Mouse (Mus musculus) CH12.LX (cell line): ENCODE data around the gene Rreb1. TPM values are rescaled to one million over a fixed set of nuclear protein-coding genes. Genes with fewer than 3 reads are reported as not detected.

Source experiments
- DNase-seq: peaks from one replicate; pipeline ENCODE4 v3.0.0-alpha.2; 2013; ENCODE audit errors: extremely low read depth
- H3K27ac ChIP-seq: 2 replicates; pipeline ENCODE4 v1.5.1; 2012; ENCODE audit warnings: low read depth, mild to moderate bottlenecking, control low read depth, moderate library complexity; ENCODE audit not compliant: insufficient read depth
- H3K27me3 ChIP-seq: replicated peaks from 2 replicates; pipeline ENCODE3; 2012; ENCODE audit warnings: inconsistent platforms
- H3K36me3 ChIP-seq, 2 experiments: replicated peaks in 1 of 2; 2 replicates each; pipeline versions ENCODE3 to v1.6.1; 2012; ENCODE audit warnings: inconsistent platforms in 1 of 2, low read length in 1 of 2, mild to moderate bottlenecking in 1 of 2, mixed read lengths in 1 of 2, moderate library complexity in 1 of 2; ENCODE audit not compliant: control insufficient read depth in 1 of 2, insufficient read depth in 1 of 2
- H3K4me1 ChIP-seq, 2 experiments: 2 replicates each; pipeline ENCODE4 v1.6.1; 2012; ENCODE audit warnings: inconsistent platforms in 1 of 2, moderate library complexity in 1 of 2; ENCODE audit not compliant: insufficient read depth in 2 of 2, control insufficient read depth in 1 of 2
- H3K4me2 ChIP-seq: 2 replicates; pipeline ENCODE4 v1.6.1; 2012; ENCODE audit warnings: low read depth, mild to moderate bottlenecking, control low read depth; ENCODE audit not compliant: poor library complexity, insufficient read depth, severe bottlenecking
- H3K4me3 ChIP-seq, 3 experiments: fragments of 150-350 bp in 1 of 3; sonication (generic) in 1 of 3; replicated peaks in 1 of 3; 2 replicates each; pipeline versions ENCODE3 to v1.5.1; 2011 to 2012; ENCODE audit warnings: low read depth in 2 of 3, low read length in 2 of 3, mild to moderate bottlenecking in 2 of 3, moderate library complexity in 2 of 3, control low read depth in 1 of 3, improper control_type of control experiment in 1 of 3, inconsistent platforms in 1 of 3, mixed read lengths in 1 of 3; ENCODE audit not compliant: poor library complexity in 1 of 3
- H3K79me2 ChIP-seq: replicated peaks from 2 replicates; pipeline ENCODE4 v1.6.1; 2012; ENCODE audit warnings: mild to moderate bottlenecking, moderate library complexity; ENCODE audit not compliant: control insufficient read depth, poor library complexity, insufficient read depth, severe bottlenecking; ENCODE audit errors: extremely low read depth
- H3K9ac ChIP-seq: 2 replicates; pipeline ENCODE4 v1.6.1; 2012; ENCODE audit warnings: low read depth, mild to moderate bottlenecking, control low read depth, moderate library complexity; ENCODE audit not compliant: insufficient read depth
- H3K9me3 ChIP-seq: replicated peaks from 2 replicates; pipeline ENCODE3; 2012; ENCODE audit warnings: low read length, inconsistent platforms, mixed read lengths
- CHD1 ChIP-seq: IDR thresholded peaks from 2 replicates; pipeline ENCODE4 v1.6.1; 2012; ENCODE audit warnings: low read depth, low read length, improper control_type of control experiment, inconsistent platforms
- CHD2 ChIP-seq: IDR thresholded peaks from 2 replicates; pipeline ENCODE4 v1.6.1; 2011; ENCODE audit warnings: low read length, improper control_type of control experiment
- CTCF ChIP-seq, 2 experiments: IDR thresholded peaks in 1 of 2; conservative IDR thresholded peaks in 1 of 2; 2 replicates each; pipeline ENCODE4 v1.5.1; 2011 to 2012; ENCODE audit warnings: low read depth in 2 of 2, low read length in 2 of 2, improper control_type of control experiment in 1 of 2, inconsistent platforms in 1 of 2, mild to moderate bottlenecking in 1 of 2, moderate library complexity in 1 of 2
- E2F4 ChIP-seq: IDR thresholded peaks from 2 replicates; pipeline ENCODE4 v1.6.1; 2011; ENCODE audit warnings: low read depth, low read length, improper control_type of control experiment; ENCODE audit not compliant: insufficient replicate concordance
- ETS1 ChIP-seq: conservative IDR thresholded peaks from 2 replicates; pipeline ENCODE4 v1.6.1; 2012; ENCODE audit warnings: low read depth, mild to moderate bottlenecking, inconsistent platforms, low read length, improper control_type of control experiment, moderate library complexity
- HCFC1 ChIP-seq: IDR thresholded peaks from 2 replicates; pipeline ENCODE4 v1.6.1; 2012; ENCODE audit warnings: low read depth, mild to moderate bottlenecking, inconsistent platforms, low read length, improper control_type of control experiment
- JUN ChIP-seq: IDR thresholded peaks from 2 replicates; pipeline ENCODE4 v1.6.1; 2011; ENCODE audit warnings: low read depth, mild to moderate bottlenecking, low read length, improper control_type of control experiment, moderate library complexity; ENCODE audit not compliant: insufficient read depth
- JUND ChIP-seq: conservative IDR thresholded peaks from 2 replicates; pipeline ENCODE4 v1.6.1; 2011; ENCODE audit warnings: low read depth, low read length, improper control_type of control experiment
- KAT2A ChIP-seq: IDR thresholded peaks from 2 replicates; pipeline ENCODE4 v1.6.1; 2012; ENCODE audit warnings: low read length, improper control_type of control experiment, inconsistent platforms; ENCODE audit not compliant: insufficient replicate concordance
- MAX ChIP-seq: IDR thresholded peaks from 2 replicates; pipeline ENCODE4 v1.6.1; 2011; ENCODE audit warnings: low read length, improper control_type of control experiment
- MAZ ChIP-seq: IDR thresholded peaks from 2 replicates; pipeline ENCODE4 v1.6.1; 2012; ENCODE audit warnings: low read depth, mild to moderate bottlenecking, inconsistent platforms, low read length, improper control_type of control experiment, moderate library complexity
- MEF2A ChIP-seq: IDR thresholded peaks from 2 replicates; pipeline ENCODE4 v1.6.1; 2014; ENCODE audit warnings: low read depth, mild to moderate bottlenecking, inconsistent platforms, low read length, improper control_type of control experiment, borderline replicate concordance
- MYC ChIP-seq: IDR thresholded peaks from 2 replicates; pipeline ENCODE4 v1.6.1; 2011; ENCODE audit warnings: low read depth, mild to moderate bottlenecking, improper control_type of control experiment, low read length
- NELFE ChIP-seq: IDR thresholded peaks from 2 replicates; pipeline ENCODE4 v1.6.1; 2011; ENCODE audit warnings: low read depth, low read length, improper control_type of control experiment
- NRF1 ChIP-seq: IDR thresholded peaks from 2 replicates; pipeline ENCODE4 v1.6.1; 2014; ENCODE audit warnings: low read depth, mild to moderate bottlenecking, inconsistent platforms, low read length, improper control_type of control experiment, moderate library complexity
- PAX5 ChIP-seq: IDR thresholded peaks from 2 replicates; pipeline ENCODE4 v1.6.1; 2012; ENCODE audit warnings: low read length, inconsistent platforms, mixed read lengths
- POLR2A ChIP-seq: IDR thresholded peaks from 2 replicates; pipeline ENCODE4 v1.6.1; 2011; ENCODE audit warnings: low read depth, mild to moderate bottlenecking, improper control_type of control experiment, low read length
- POLR2AphosphoS2 ChIP-seq: IDR thresholded peaks from 2 replicates; pipeline ENCODE4 v1.6.1; 2011; ENCODE audit warnings: low read depth, low read length, improper control_type of control experiment
- RAD21 ChIP-seq: IDR thresholded peaks from 2 replicates; pipeline ENCODE4 v1.6.1; 2011; ENCODE audit warnings: low read depth, mild to moderate bottlenecking, low read length, improper control_type of control experiment, moderate library complexity
- RCOR1 ChIP-seq: conservative IDR thresholded peaks from 2 replicates; pipeline ENCODE4 v1.6.1; 2012; ENCODE audit warnings: low read depth, mild to moderate bottlenecking, inconsistent platforms, low read length, improper control_type of control experiment
- SIN3A ChIP-seq: IDR thresholded peaks from 2 replicates; pipeline ENCODE4 v1.6.1; 2012; ENCODE audit warnings: low read length, improper control_type of control experiment, inconsistent platforms
- SMC3 ChIP-seq: IDR thresholded peaks from 2 replicates; pipeline ENCODE4 v1.6.1; 2011; ENCODE audit warnings: low read depth, low read length, improper control_type of control experiment
- TCF12 ChIP-seq: IDR thresholded peaks from 2 replicates; pipeline ENCODE4 v1.6.1; 2014; ENCODE audit warnings: low read depth, mild to moderate bottlenecking, inconsistent platforms, low read length, improper control_type of control experiment
- USF1 ChIP-seq: IDR thresholded peaks from 2 replicates; pipeline ENCODE4 v1.6.1; 2014; ENCODE audit warnings: low read depth, mild to moderate bottlenecking, inconsistent platforms, low read length, improper control_type of control experiment
- ZC3H11A ChIP-seq: IDR thresholded peaks from 2 replicates; pipeline ENCODE4 v1.6.1; 2012; ENCODE audit warnings: low read depth, mild to moderate bottlenecking, inconsistent platforms, low read length, improper control_type of control experiment
- ZKSCAN1 ChIP-seq: IDR thresholded peaks from 2 replicates; pipeline ENCODE4 v1.6.1; 2012; ENCODE audit warnings: low read depth, inconsistent platforms, low read length, improper control_type of control experiment, borderline replicate concordance
- ZMIZ1 ChIP-seq: IDR thresholded peaks from 2 replicates; pipeline ENCODE4 v1.6.1; 2012; ENCODE audit warnings: low read depth, mild to moderate bottlenecking, inconsistent platforms, low read length, improper control_type of control experiment
- dilution Hi-C: fragments of 300-500 bp; cut with MboI; formaldehyde crosslinking; loops from 2 replicates; pipeline ENCODE4 v1.14.3; 2020; ENCODE audit warnings: low sequenced_read_pairs; ENCODE audit not compliant: extremely low pct_unique_long_range_greater_than_20kb, extremely low pct_ligation_motif_present
- in situ Hi-C: fragments of 300-500 bp; cut with MboI; formaldehyde crosslinking; loops from 3 replicates; pipeline ENCODE4 v1.14.3; 2019; ENCODE audit warnings: low sequenced_read_pairs, low pct_ligation_motif_present, low pct_unique_long_range_greater_than_20kb, mixed read lengths
- polyA plus RNA-seq: library from polyadenylated mRNA; unstranded; fragments of >175 nt; gene quantifications from 2 replicates; pipeline ENCODE4 v1.2.1, GENCODE M21; 2012; ENCODE audit warnings: low read depth; ENCODE audit not compliant: insufficient read length
- total RNA-seq, 2 experiments: library from RNA; depleted of rRNA; stranded (reverse); fragments of 300-350 nt in 1 of 2; fragments of >200 nt in 1 of 2; gene quantifications; 2 replicates each; pipeline ENCODE4 v1.2.3; 2012 to 2014

Gene Rreb1
- total and polyA plus RNA-seq, 3 experiments, result 1.0 to 10.2 (median 5.3) TPM

DNA sequence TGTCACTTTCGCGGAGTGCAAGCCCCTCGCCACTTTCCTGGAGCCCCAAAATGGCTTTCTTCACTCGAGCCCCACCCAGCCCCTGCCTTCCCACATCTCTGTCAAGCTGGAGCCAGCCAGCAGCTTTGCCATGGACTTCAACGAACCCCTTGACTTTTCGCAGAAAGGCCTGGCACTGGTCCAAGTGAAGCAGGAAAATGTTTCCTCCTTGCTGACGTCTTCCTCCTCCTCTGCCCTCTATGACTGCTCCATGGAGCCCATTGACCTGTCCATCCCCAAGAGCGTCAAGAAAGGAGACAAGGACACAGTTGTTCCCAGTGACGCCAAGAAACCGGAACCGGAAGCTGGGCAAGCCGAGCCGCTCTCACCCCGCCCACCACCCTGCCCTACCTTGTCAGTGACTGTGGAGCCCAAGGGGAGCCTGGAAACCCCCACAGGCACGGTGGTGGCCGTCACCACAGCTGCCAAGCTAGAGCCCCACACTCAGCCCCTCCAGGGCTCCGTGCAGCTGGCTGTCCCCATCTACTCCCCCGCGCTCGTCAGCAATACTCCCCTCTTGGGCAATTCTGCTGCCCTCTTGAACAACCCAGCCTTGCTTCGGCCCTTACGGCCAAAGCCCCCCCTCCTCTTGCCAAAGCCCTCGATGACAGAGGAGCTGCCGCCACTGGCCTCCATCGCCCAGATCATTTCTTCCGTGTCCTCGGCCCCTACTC lies 153.2 kb downstream of the Rreb1 start:
- no peak for DNase-seq
- Histone ChIP-seq H3K79me2 (no peaks in the 10 kb centered on the region), H3K4me3 (no peak overlapping the region), H3K4me1 (no peaks in the 10 kb centered on the region), H3K9me3 (no peaks in the 10 kb centered on the region), H3K27me3 (no peaks in the 10 kb centered on the region), H3K4me2 (no peak overlapping the region), H3K27ac (no peak overlapping the region), H3K36me3 (peaks cover 71 to 96% of the 10 kb centered on the region in 2 experiments), H3K9ac (no peak overlapping the region)
- in situ Hi-C loops (no loop called here), dilution Hi-C loops (no loop called here)
- TF ChIP-seq NELFE (no peak), JUND (no peak), E2F4 (no peak), MAZ (no peak), MEF2A (no peak), CHD2 (no peak), JUN (no peak), MAX (no peak), USF1 (no peak), PAX5 (no peak), KAT2A (no peak), ZC3H11A (no peak), POLR2A (no peak), RCOR1 (no peak), ZMIZ1 (no peak), NRF1 (no peak), MYC (no peak), TCF12 (no peak)

DNA sequence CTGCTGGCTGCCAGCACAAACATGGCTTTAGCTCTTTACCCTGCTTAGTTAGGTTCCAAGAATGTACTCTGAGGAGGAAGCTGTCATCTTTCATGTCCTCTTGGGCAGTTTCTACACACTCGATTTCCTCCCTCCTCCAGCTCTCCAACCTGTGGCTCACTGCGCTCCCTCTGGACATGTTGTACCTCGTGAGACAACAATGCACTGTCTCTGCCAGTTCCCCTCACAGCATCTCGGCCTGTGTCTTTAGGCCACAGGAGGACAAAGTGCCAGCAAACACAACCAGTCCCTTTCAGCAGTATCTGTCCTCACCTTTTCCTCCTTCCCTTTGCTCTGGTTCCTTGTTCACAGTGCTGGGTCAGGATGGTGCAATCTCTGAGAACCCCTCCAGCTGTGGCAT lies 155.9 kb downstream of the Rreb1 start:
- H3K79me2 ChIP-seq, result no peaks in the 10 kb centered on the region
- peaks cover 60 to 78% of the 10 kb centered on the region in 2 experiments for H3K36me3 ChIP-seq
- H3K27ac ChIP-seq, result no peak overlapping the region
- no peak overlapping the region for H3K9ac ChIP-seq
- dilution Hi-C loops (no loop called here), in situ Hi-C loops (no loop called here)
- no peaks in the 10 kb centered on the region for H3K27me3 ChIP-seq
- no peak for DNase-seq
- H3K4me2 ChIP-seq, result no peak overlapping the region
- no peak overlapping the region for H3K4me3 ChIP-seq
- TF ChIP-seq ETS1 (no peak), CTCF (conservative IDR thresholded peaks at IDR 0.05 in 1 of 2, IDR thresholded peaks at IDR 0.05 in 1 of 2; ENCODE audit: low read depth in 2 of 2, low read length in 2 of 2) (peak in 1 of 2 experiments; percentile 19; a peak in 1 of 4 replicates), ZKSCAN1 (no peak), CHD2 (no peak), SIN3A (no peak), RAD21 (peak; percentile 4), HCFC1 (no peak), POLR2AphosphoS2 (no peak), ZC3H11A (no peak), SMC3 (peak; percentile 20), MAZ (no peak), CHD1 (no peak)
- no peaks in the 10 kb centered on the region for H3K9me3 ChIP-seq
- H3K4me1 ChIP-seq, result no peaks in the 10 kb centered on the region
